Mouse (Mus musculus): Measurements from ENCODE around the gene 2610008E11Rik.

DNA sequence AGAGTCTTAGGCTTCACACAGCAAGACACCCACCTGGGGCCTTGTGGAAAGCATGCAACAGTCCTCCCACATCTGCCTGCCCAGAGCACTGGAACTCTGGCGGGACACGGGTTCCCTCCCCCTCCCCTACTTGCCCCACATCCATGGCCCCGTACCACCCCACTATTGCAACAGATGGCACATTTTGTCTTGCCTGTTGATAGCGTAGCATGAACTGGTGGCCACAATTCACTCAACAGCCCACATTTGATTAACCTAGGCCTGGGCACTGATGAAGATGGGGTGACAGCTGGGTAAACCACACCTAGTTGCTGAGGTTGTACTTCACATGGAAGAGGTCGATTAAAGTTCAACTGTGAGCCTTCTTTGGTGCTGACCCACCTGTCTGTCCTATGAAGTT is 13.1 kb upstream of the 2610008E11Rik start:
- TF ChIP-seq POLR2A (IDR thresholded peaks at IDR 0.05; ENCODE audit: control insufficient read depth, low read depth, low read length) (no peak), CTCF (IDR thresholded peaks at IDR 0.05; ENCODE audit: control insufficient read depth, insufficient read depth, insufficient replicate concordance, low read depth, low read length) (no peak)

All from testis, adult 2 months (tissue).